7 mouse cellular contexts compared by ENCODE assay signal in genomic region chr4:107879254-107880050, GRCm38 (mm10). TPM values are rescaled to one million over a fixed set of nuclear protein-coding genes. Genes with fewer than 3 reads are reported as not detected.
A peak's percentile ranks its signal among the peaks of the same experiment; 100 is the strongest.
DNase-seq lines count a peak whose midpoint lies in the region; ATAC-seq and TF ChIP-seq lines count a peak whose summit lies in the region.

Gene Magoh (plus strand): TSS chr4:107879755.

- H3K9ac ChIP-seq in intestine, postnatal 0 days (ENCODE audit: low read depth, low read length): peak within 1 kb of the TSS; percentile 87
- peak within 1 kb of the TSS; percentile 73 for H3K9ac ChIP-seq in midbrain, embryonic 12.5 days (replicated peaks)

- H3K36me3 ChIP-seq in embryonic facial prominence, embryonic 10.5 days (replicated peaks): peaks cover 37% of the 10 kb centered on the region
- H3K36me3 ChIP-seq in intestine, postnatal 0 days (ENCODE audit: control insufficient read depth, insufficient read depth): peaks cover 16% of the 10 kb centered on the region
- peaks cover 29% of the 10 kb centered on the region for H3K36me3 ChIP-seq in midbrain, embryonic 12.5 days
- peaks cover 19% of the 10 kb centered on the region for H3K36me3 ChIP-seq in small intestine, adult 2 months (ENCODE audit: control insufficient read depth, insufficient read depth, low read length)

- DNase-seq in adrenal gland, postnatal 10 days: peak; percentile 97
- DNase-seq in embryonic facial prominence, embryonic 10.5 days (ENCODE audit: low spot score): peak; percentile 95
- DNase-seq in gonadal fat pad, adult 2 months (ENCODE audit: low read depth): peak; percentile 44
- peak; percentile 98 for DNase-seq in left cerebral cortex, postnatal 4 days

- TF ChIP-seq POLR2A in small intestine, adult 2 months (IDR thresholded peaks at IDR 0.05; ENCODE audit: low read depth, low read length): peak; percentile 56; the same call in 1 of the 2 replicates

- no peaks in the 10 kb centered on the region for H3K9me3 ChIP-seq in embryonic facial prominence, embryonic 10.5 days
- no peaks in the 10 kb centered on the region for H3K9me3 ChIP-seq in intestine, postnatal 0 days (ENCODE audit: control insufficient read depth)
- no peaks in the 10 kb centered on the region for H3K9me3 ChIP-seq in midbrain, embryonic 12.5 days

- H3K4me3 ChIP-seq in embryonic facial prominence, embryonic 10.5 days: peak within 1 kb of the TSS; percentile 90
- peak within 1 kb of the TSS; percentile 69 for H3K4me3 ChIP-seq in intestine, postnatal 0 days (ENCODE audit: low read depth, low read length)
- H3K4me3 ChIP-seq in midbrain, embryonic 12.5 days: peak within 1 kb of the TSS; percentile 69
- H3K4me3 ChIP-seq in small intestine, adult 2 months (ENCODE audit: low read depth, low read length): peak within 1 kb of the TSS; percentile 68

- peak within 1 kb of the TSS; percentile 90 for H3K27ac ChIP-seq in embryonic facial prominence, embryonic 10.5 days (replicated peaks)
- peak within 1 kb of the TSS; percentile 74 for H3K27ac ChIP-seq in intestine, postnatal 0 days (ENCODE audit: low read depth, low read length)
- H3K27ac ChIP-seq in midbrain, embryonic 12.5 days (replicated peaks): peak within 1 kb of the TSS; percentile 57
- peak within 1 kb of the TSS; percentile 44 for H3K27ac ChIP-seq in small intestine, adult 2 months (ENCODE audit: insufficient read depth, low read depth, low read length)

- peak; percentile 97 for ATAC-seq in intestine, postnatal 0 days
- ATAC-seq in midbrain, embryonic 12.5 days (ENCODE audit: low FRiP score, low read depth): peak; percentile 95

- H3K4me2 ChIP-seq in intestine, postnatal 0 days (replicated peaks; ENCODE audit: low read depth): peak within 1 kb of the TSS; percentile 73
- peak within 1 kb of the TSS; percentile 79 for H3K4me2 ChIP-seq in midbrain, embryonic 12.5 days (replicated peaks)

- intact Hi-C loops in left cerebral cortex, postnatal 4 days (cut with DNase I): no loop called here

- TF ChIP-seq CTCF in intestine, postnatal 0 days (IDR thresholded peaks at IDR 0.05; ENCODE audit: low read depth): no peak
- no peak for TF ChIP-seq CTCF in small intestine, adult 2 months (IDR thresholded peaks at IDR 0.05; ENCODE audit: extremely low read depth, insufficient read length, insufficient replicate concordance, low read depth, low read length)

- no peaks in the 10 kb centered on the region for H3K27me3 ChIP-seq in embryonic facial prominence, embryonic 10.5 days (replicated peaks; ENCODE audit: low read depth, poor library complexity, severe bottlenecking)
- H3K27me3 ChIP-seq in intestine, postnatal 0 days (replicated peaks; ENCODE audit: control insufficient read depth, insufficient read depth, low read length): no peaks in the 10 kb centered on the region
- no peaks in the 10 kb centered on the region for H3K27me3 ChIP-seq in midbrain, embryonic 12.5 days
- H3K27me3 ChIP-seq in small intestine, adult 2 months (ENCODE audit: control insufficient read depth, insufficient read depth, low read length): no peaks in the 10 kb centered on the region

- 4% methylated on average over 48 of the region's 48 CpGs for WGBS in embryonic facial prominence, embryonic 10.5 days
- 2% methylated on average over 48 of the region's 48 CpGs for WGBS in intestine, postnatal 0 days
- WGBS in midbrain, embryonic 12.5 days: 3% methylated on average over 48 of the region's 48 CpGs
- 2% methylated on average over 48 of the region's 48 CpGs for WGBS in small intestine, adult 2 months

- H3K4me1 ChIP-seq in embryonic facial prominence, embryonic 10.5 days: peaks cover 17% of the 10 kb centered on the region
- H3K4me1 ChIP-seq in intestine, postnatal 0 days (replicated peaks; ENCODE audit: control insufficient read depth, insufficient read depth, low read length): no peaks in the 10 kb centered on the region; the same call in 1 of the 2 replicates
- H3K4me1 ChIP-seq in midbrain, embryonic 12.5 days: peaks cover 15% of the 10 kb centered on the region
- no peaks in the 10 kb centered on the region for H3K4me1 ChIP-seq in small intestine, adult 2 months (ENCODE audit: control insufficient read depth, insufficient read depth, insufficient read length, low read length)

RNA-seq across cellular contexts. Expression of gene Magoh, which starts in this region (rescaled TPM):
- total RNA-seq in adrenal gland, postnatal 10 days (2021): 10 to 100 TPM; 83.6 to 86.1 TPM
- 240 and 242 TPM in 2 replicates for polyA plus RNA-seq in embryonic facial prominence, embryonic 10.5 days (2016; fragmentation: Nextera tagmentation; extraction: Ambion mirVana)
- polyA plus RNA-seq in gonadal fat pad, adult 2 months (2012; rRNA removed): 29.9 and 38.0 TPM in 2 replicates
- polyA plus RNA-seq in intestine, postnatal 0 days (2015; fragmentation: Nextera tagmentation; extraction: Ambion mirVana): 114 and 121 TPM in 2 replicates
- 10 to 100 TPM; 64.4 to 68.6 TPM for total RNA-seq in left cerebral cortex, postnatal 4 days (2021)
- 206 and 210 TPM in 2 replicates for polyA plus RNA-seq in midbrain, embryonic 12.5 days (2016; fragmentation: Nextera tagmentation; extraction: Ambion mirVana)
- polyA plus RNA-seq in small intestine, adult 2 months (2012; rRNA removed): 4.1 and 8.0 TPM in 2 replicates

Comparison
In these comparisons a context has a peak if more than half of its experiments do, and no peak if none do; other contexts are left out.
1. Peak in every context shown above with its lines: DNase-seq, ATAC-seq, H3K4me3 ChIP-seq and H3K27ac ChIP-seq.
2. DNase-seq: peak in every context shown above with its lines; median percentile 98 in left cerebral cortex, postnatal 4 days; 97 in adrenal gland, postnatal 10 days; 95 in embryonic facial prominence, embryonic 10.5 days; 44 in gonadal fat pad, adult 2 months.